Mouse (Mus musculus) cerebellum, adult 11 months (tissue): ENCODE data around the gene Gm49318.

ENCODE experiments used
- DNase-seq: peaks from one replicate; pipeline ENCODE4 v3.0.0; 2022

The Gm49318 gene

DNA sequence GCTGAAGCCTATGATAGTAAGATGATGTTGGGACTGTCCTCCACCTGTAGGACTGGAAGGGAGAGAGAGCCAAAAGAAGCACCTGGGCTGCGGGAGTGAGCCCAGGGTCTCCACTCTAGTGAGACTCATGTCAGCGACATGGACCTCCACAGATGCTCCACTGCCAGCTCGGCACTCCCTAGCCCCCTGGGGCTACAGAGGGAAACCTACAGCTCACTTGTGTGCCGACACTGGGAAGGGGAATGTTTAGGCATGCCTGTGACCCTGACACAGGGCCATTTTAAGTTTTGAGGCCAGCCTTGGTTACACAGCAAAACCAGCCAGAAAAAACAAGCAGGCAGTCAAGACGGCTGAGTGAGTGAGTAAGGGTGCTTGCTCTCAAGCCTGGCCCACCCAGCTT, 3.9 kb downstream of the Gm49318 start:
- DNase-seq, result no peak

- DNase-seq, result peak; percentile 52
These were observed 4.6 kb downstream of the Gm49318 start for GRCm38 (mm10) chr9:22066433-22066832.

DNA sequence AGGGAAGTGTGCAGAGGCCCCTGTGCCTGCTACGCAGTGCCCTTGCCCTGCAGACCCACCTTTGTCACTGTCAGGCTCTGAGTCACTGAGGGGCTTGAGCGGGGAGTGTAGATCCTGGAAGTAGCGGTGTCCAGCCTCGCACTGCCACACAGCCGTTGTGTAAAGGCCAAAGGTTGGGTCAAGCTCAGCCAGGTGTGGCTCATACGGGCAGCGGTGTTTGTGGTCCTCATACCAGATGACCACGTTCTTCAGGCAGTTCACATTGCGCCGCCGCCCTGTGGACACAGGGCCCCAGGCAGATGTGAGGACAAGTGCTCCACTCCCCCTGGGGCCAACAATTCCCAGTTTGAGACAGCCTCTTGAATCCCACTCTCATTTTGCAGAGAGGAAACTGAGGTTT, 5.4 kb downstream of the Gm49318 start:
- no peak for DNase-seq

DNA sequence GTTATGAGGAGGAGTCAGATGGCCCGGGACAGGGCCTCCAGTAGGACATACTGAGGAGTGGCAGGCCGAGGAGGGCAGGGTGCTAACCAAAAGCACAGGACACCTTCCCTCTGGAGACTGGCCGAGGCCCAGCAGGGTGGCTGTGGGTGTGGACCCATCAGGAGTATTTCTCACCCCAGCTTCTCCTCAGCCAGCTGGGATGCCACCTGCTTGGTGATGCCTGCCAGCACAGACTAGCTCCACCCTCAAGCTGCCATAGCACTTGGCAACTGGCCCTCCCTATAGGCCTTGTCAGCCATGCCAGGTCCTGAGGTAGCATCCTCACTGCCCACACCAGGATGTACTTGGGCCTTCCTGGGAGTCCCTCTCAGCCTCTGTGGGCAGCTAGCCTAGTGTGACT, 6.7 kb downstream of the Gm49318 start:
- DNase-seq, result peak; percentile 89

GRCm38 (mm10) chr9:22061339-22061738, 9.7 kb downstream of the Gm49318 start:
- DNase-seq, result peak; percentile 56

DNA sequence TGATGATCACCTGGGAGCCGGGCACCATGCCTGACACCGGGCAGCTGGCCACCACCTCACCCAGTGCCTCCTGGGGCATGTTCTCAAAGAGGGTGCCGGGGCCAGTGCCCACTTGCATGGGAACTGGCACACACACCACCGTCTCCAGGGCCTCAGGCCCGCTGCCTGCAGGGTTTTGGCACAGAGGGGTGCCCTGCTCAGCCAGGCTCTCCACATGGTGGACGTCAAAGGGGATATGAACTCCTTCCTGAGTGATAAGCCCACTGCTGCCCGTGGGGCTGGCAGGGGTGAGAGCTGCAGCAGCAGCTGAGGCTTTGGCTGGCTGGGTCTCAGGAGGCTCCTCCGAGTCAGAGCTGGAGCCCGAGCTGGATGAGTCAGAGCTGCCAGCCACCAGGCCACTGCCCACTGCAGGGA, 13.0 kb downstream of the Gm49318 start:
- peak; percentile 73 for DNase-seq

DNA sequence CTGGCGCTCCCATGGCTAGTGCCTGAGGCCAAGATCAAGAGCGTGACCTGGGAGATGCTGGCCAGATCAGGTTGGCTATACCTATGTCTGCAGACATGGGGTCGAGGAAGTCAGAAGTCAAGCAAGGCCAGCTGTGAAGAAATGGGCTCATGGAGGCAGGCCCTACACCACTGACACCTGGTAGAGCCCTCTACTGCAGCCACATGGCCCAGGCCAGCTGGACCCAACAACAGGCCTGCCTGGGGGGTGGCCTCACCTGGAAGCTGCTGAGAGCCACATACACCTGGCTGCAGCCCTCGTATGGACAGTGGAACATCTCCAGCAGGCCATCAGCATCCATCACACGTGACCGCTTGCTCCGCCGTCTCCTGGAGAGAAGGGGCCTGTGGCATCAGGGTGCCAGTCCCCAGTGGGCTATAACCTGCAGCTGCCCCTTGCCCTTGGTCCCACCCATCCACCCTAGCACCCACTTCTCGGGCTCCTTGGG, 14.0 kb downstream of the Gm49318 start:
- no peak for DNase-seq

DNA sequence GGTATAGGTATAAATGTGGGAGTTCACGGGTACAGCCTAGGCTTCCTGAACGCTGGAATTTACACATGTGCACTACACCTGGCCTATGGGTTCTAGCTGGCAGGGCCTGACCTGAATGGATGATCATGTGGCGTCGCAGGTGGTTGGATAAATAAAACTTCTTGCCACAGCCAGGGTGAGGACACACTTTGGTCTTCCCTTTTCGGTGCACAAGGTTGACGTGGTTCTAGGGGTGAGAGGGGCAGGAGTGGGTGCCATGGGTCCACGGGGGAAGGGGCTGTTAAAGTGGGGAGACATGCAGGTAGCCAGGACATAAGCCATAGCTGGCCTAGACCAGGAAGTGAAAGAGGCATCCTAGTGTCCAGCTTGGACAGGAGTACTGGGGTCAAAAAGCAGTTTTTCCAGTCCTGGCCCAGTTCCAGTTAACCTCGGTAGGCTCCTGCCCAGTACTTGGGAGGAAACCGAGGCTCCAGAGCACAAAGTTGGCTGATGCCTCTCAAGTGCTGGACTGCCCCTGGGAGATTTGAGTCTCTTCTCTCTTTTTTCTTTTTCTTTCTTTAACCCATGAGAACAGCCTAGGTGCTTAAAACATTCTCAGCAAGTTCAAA, 14.7 kb downstream of the Gm49318 start:
- no peak for DNase-seq

DNA sequence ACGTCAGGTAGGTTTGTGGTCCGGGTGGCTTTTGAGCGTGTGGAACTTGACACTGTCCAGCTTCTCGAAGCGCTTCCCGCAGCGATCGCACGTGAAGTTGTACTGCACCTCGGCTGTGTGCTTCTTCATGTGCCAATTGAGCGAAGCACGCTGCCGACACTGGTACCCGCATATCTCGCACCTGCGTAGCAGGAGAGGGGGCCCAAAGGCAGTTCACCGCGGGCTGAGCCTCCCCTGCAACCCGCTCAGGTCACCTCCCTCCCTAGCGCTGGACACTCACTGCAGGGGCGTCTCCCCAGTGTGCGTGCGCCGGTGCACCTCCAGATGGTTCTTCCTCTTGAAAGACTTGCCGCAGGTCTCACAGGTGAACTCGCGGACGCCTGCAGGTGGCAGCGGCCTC, 15.3 kb downstream of the Gm49318 start:
- DNase-seq, result peak; percentile 44

DNA sequence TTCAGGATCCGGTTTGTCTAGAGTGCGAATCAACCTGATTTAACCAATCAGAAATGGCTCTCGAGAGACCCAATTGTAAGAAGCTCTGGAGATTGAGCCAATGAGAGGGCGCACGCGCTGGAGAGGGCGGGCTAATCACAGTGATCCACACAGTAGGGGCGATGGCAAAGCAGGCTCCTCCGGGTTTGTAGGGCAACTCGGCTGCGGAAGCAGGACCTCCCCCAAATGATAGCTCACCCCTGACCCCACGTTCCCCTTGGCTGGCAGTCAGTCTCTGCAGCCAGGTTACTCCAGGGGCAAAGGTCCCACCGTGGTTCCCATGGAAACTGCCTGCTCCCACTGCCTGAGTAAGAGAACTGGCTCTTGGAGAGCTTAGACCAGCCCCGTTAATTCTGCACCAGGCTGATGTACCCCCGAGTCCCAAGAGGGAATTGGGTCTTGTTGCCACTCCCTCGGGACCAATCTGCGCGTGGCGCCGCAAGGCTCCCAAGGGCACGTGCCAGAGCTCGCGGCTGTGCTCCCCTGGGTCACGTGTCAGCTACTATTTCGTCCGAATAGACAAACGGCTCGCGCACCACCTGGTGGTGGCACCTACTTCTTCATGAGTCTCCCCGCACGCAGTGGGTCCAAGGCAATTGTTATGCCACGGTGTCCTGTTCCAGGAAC, 16.5 kb downstream of the Gm49318 start:
- peak; percentile 81 for DNase-seq

DNA sequence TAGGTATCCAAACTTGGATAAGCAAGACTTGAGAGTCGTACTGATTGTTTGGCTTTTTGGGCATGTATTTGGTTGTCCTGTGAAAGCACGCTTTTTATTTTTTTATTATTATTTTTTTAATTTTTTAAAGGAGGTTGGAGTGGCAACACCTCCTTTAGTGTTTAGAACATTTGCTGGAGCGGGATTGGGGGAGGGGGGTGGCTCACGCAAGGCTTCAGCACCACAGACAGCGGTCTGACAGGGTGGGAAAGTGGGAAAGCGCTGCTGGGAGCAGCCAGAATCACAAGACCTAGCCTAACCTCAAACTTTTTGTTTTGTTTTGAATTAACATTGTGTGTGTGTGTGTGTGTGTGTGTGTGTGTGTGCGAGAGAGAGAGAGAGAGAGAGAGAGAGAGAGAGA, 17.4 kb downstream of the Gm49318 start:
- DNase-seq, result no peak

GRCm38 (mm10) chr9:22051958-22052254, 19.2 kb downstream of the Gm49318 start, which contains the start of gene Elavl3:
TSS of gene Elavl3 (minus strand) at chr9:22052023.
- DNase-seq, result peak; percentile 89

- peak; percentile 66 for DNase-seq
These were observed 19.7 kb downstream of the Gm49318 start for GRCm38 (mm10) chr9:22051161-22051957.

DNA sequence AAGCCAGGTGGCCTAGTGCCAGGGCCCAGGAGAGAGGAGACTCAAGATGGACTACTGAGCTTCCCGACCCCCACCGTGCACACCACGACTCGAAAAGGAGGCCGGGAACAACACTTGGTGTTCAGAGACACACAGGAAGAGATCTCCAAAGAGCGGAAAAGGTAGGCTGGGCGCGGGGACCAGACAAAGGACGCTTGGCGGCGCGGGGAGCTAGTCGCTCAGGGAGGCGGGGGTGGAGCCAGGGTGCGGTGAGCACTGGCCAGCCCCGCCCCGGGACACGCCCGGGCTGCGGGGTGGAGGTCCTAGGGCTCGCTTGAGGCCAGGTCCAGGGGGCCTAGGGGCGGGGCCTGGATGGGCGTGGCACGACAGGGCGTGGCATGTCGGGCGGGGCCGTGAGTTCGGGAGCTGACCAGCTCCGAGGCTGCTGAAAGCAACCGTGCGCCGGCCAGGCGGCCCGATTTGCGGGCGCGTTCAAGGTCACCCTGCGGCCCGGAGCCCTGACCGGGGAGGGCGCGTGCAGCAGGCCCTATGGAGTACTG, 20.6 kb downstream of the Gm49318 start:
- DNase-seq, result peak; percentile 89

- peak; percentile 54 for DNase-seq
These were observed 21.3 kb downstream of the Gm49318 start for GRCm38 (mm10) chr9:22049721-22050270.

GRCm38 (mm10) chr9:22049315-22049714, 21.7 kb downstream of the Gm49318 start:
- DNase-seq, result peak; percentile 50

- no peak for DNase-seq
These were observed 23.7 kb downstream of the Gm49318 start for GRCm38 (mm10) chr9:22047329-22047728.

- no peak for DNase-seq
These were observed 29.2 kb downstream of the Gm49318 start for GRCm38 (mm10) chr9:22041832-22042231.

DNA sequence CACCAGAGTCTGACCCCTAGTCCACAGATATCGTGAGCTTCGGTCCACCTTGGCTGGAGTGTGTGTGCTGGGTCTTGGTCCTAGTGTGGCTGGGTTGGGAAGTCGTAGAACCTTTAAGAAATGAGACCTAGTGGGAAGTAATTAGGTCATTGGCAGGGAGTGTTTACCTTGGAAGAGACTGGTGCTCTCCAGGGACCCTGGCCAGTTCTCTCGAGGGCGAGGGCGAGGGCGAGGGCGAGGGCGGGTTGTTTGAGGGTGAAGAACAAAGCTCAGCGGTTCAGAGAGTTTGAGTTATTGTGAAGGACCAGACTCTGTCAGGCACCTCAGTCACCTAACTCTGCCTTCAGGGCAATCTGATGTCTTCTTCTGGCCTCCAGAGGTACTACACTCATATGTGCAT, 33.2 kb downstream of the Gm49318 start:
- DNase-seq, result no peak

DNA sequence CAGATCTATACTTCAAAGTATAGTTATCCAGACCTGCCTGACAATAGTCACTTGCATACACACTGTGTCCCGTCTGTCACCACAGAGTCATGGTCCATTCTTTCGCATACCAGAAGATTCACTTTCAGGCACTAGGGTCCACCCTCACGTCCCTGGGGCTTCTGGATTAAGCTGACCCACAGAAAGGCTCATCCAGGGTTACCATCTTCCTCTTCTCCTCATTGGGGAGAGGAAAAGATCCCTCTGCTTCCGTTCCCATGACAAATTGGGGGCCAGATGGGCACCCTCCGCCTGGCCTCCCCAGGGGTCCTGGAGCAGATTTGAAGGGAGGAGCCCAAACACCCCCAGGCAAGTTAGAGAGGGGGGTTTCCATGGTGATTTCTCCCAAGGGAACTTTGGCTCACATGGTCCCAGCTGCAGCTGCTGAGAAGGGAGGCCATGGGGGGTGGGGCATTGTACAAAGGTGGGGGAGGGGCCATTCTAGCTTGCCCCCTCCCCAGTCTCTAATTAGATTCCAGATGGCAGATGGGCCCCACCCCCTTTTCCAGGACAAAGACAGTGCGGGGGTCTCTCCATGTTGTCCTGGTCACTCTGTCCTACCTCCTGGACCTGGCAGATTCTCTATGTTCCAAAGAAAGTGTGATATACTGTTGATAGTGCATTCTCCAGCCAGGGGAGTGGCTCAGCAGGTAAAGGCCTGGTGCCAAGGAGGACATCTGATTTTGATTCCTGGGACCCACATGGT, 35.6 kb downstream of the Gm49318 start:
- no peak for DNase-seq

- no peak for DNase-seq
These were observed 40.7 kb downstream of the Gm49318 start for GRCm38 (mm10) chr9:22030386-22030785.

- no peak for DNase-seq
These were observed 42.6 kb downstream of the Gm49318 start for GRCm38 (mm10) chr9:22028467-22028866.

- DNase-seq, result no peak
These were observed 46.5 kb downstream of the Gm49318 start for GRCm38 (mm10) chr9:22024592-22024991.
